Mouse (Mus musculus): ENCODE data around the gene Pagr1a. TPM values are rescaled to one million over a fixed set of nuclear protein-coding genes. Genes with fewer than 3 reads are reported as not detected.

The Pagr1a gene
- polyA plus RNA-seq, 1 experiment, result 105 TPM

GRCm38 (mm10) chr7:127020031-127020430 is 2.9 kb upstream of the Pagr1a start:
- no peak for TF ChIP-seq CTCF (IDR thresholded peaks at IDR 0.05; ENCODE audit: borderline replicate concordance, insufficient read depth, low read depth, low read length)
- 0 out of 2 replicates have a peak, but pooled peaks have one; percentile 14 for TF ChIP-seq POLR2A (IDR thresholded peaks at IDR 0.05; ENCODE audit: borderline replicate concordance, insufficient read depth, low read length)
- peaks cover 31% of the 10 kb centered on the region for H3K4me1 ChIP-seq (ENCODE audit: control insufficient read depth, insufficient read depth, low read length)
- H3K27ac ChIP-seq (ENCODE audit: insufficient read depth, low read length), result peak overlapping the region; percentile 91
- peak; percentile 64 to 68 for DNase-seq
- peak overlapping the region; percentile 80 for H3K4me3 ChIP-seq (replicated peaks; ENCODE audit: insufficient read depth, low read depth, low read length)
- 6% methylated on average over 3 of the region's 3 CpGs for WGBS
- no peaks in the 10 kb centered on the region for H3K27me3 ChIP-seq (ENCODE audit: control insufficient read depth, insufficient read depth, low read length)

GRCm38 (mm10) chr7:127019306-127019960 is 2.3 kb upstream of the Pagr1a start:
- WGBS, result 8% methylated on average over 14 of the region's 14 CpGs
- no peak for TF ChIP-seq POLR2A (IDR thresholded peaks at IDR 0.05; ENCODE audit: borderline replicate concordance, insufficient read depth, low read length)
- TF ChIP-seq CTCF (IDR thresholded peaks at IDR 0.05; ENCODE audit: borderline replicate concordance, insufficient read depth, low read depth, low read length), result no peak
- peak overlapping the region; percentile 91 for H3K27ac ChIP-seq (ENCODE audit: insufficient read depth, low read length)
- peaks cover 33% of the 10 kb centered on the region for H3K4me1 ChIP-seq (ENCODE audit: control insufficient read depth, insufficient read depth, low read length)
- DNase-seq, result no peak
- H3K4me3 ChIP-seq (replicated peaks; ENCODE audit: insufficient read depth, low read depth, low read length), result peak overlapping the region; percentile 80
- H3K27me3 ChIP-seq (ENCODE audit: control insufficient read depth, insufficient read depth, low read length), result no peaks in the 10 kb centered on the region

- TF ChIP-seq CTCF (IDR thresholded peaks at IDR 0.05; ENCODE audit: borderline replicate concordance, insufficient read depth, low read depth, low read length) (no peak), POLR2A (IDR thresholded peaks at IDR 0.05; ENCODE audit: borderline replicate concordance, insufficient read depth, low read length) (no peak)
- 39% methylated on average over 15 of the region's 15 CpGs for WGBS
- Histone ChIP-seq H3K27me3 (ENCODE audit: control insufficient read depth, insufficient read depth, low read length) (no peaks in the 10 kb centered on the region), H3K4me1 (ENCODE audit: control insufficient read depth, insufficient read depth, low read length) (peaks cover 30% of the 10 kb centered on the region), H3K4me3 (replicated peaks; ENCODE audit: insufficient read depth, low read depth, low read length) (peak overlapping the region; percentile 80), H3K27ac (ENCODE audit: insufficient read depth, low read length) (peak overlapping the region; percentile 91)
- DNase-seq, result peak; percentile 38 to 59
Measured at GRCm38 (mm10) chr7:127018416-127019305, 1.5 kb upstream of the Pagr1a start.

- peak in 1 of 2 experiments; percentile 50 for DNase-seq
- H3K27ac ChIP-seq (ENCODE audit: insufficient read depth, low read length), result peak overlapping the region; percentile 91
- 22% methylated on average over 6 of the region's 6 CpGs for WGBS
- TF ChIP-seq POLR2A (IDR thresholded peaks at IDR 0.05; ENCODE audit: borderline replicate concordance, insufficient read depth, low read length), result no peak
- H3K4me1 ChIP-seq (ENCODE audit: control insufficient read depth, insufficient read depth, low read length), result peaks cover 27% of the 10 kb centered on the region
- H3K4me3 ChIP-seq (replicated peaks; ENCODE audit: insufficient read depth, low read depth, low read length), result peak overlapping the region; percentile 80
- H3K27me3 ChIP-seq (ENCODE audit: control insufficient read depth, insufficient read depth, low read length), result no peaks in the 10 kb centered on the region
Measured at GRCm38 (mm10) chr7:127017950-127018345, 796 bp upstream of the Pagr1a start.

GRCm38 (mm10) chr7:127016486-127016938 is 640 bp downstream of the Pagr1a start:
- DNase-seq, result peak in 1 of 2 experiments; percentile 76
- TF ChIP-seq CTCF (IDR thresholded peaks at IDR 0.05; ENCODE audit: borderline replicate concordance, insufficient read depth, low read depth, low read length) (no peak), POLR2A (IDR thresholded peaks at IDR 0.05; ENCODE audit: borderline replicate concordance, insufficient read depth, low read length) (peak; percentile 49)
- WGBS, result under 1% methylated on average over 22 of the region's 22 CpGs
- Histone ChIP-seq H3K27me3 (ENCODE audit: control insufficient read depth, insufficient read depth, low read length) (no peaks in the 10 kb centered on the region), H3K27ac (ENCODE audit: insufficient read depth, low read length) (peak overlapping the region; percentile 98), H3K4me3 (replicated peaks; ENCODE audit: insufficient read depth, low read depth, low read length) (peak overlapping the region; percentile 93), H3K4me1 (ENCODE audit: control insufficient read depth, insufficient read depth, low read length) (peaks cover 26% of the 10 kb centered on the region)

- TF ChIP-seq CTCF (IDR thresholded peaks at IDR 0.05; ENCODE audit: borderline replicate concordance, insufficient read depth, low read depth, low read length) (no peak), POLR2A (IDR thresholded peaks at IDR 0.05; ENCODE audit: borderline replicate concordance, insufficient read depth, low read length) (no peak)
- H3K4me1 ChIP-seq (ENCODE audit: control insufficient read depth, insufficient read depth, low read length), result peaks cover 25% of the 10 kb centered on the region
Measured at GRCm38 (mm10) chr7:127016481-127016485, 869 bp downstream of the Pagr1a start, which contains the start of gene Pagr1b. Gene Pagr1b (minus strand): TSS chr7:127016484.

GRCm38 (mm10) chr7:127016081-127016480 is 1.1 kb downstream of the Pagr1a start:
- 2% methylated on average over 10 of the region's 10 CpGs for WGBS
- no peak for TF ChIP-seq CTCF (IDR thresholded peaks at IDR 0.05; ENCODE audit: borderline replicate concordance, insufficient read depth, low read depth, low read length)
- TF ChIP-seq POLR2A (IDR thresholded peaks at IDR 0.05; ENCODE audit: borderline replicate concordance, insufficient read depth, low read length), result peak; percentile 23; the same call in 1 of the 2 replicates
- Histone ChIP-seq H3K27me3 (ENCODE audit: control insufficient read depth, insufficient read depth, low read length) (no peaks in the 10 kb centered on the region), H3K27ac (ENCODE audit: insufficient read depth, low read length) (peak overlapping the region; percentile 98), H3K4me3 (replicated peaks; ENCODE audit: insufficient read depth, low read depth, low read length) (peak overlapping the region; percentile 93), H3K4me1 (ENCODE audit: control insufficient read depth, insufficient read depth, low read length) (peaks cover 25% of the 10 kb centered on the region)
- peak; percentile 72 to 82 for DNase-seq

More at GRCm38 (mm10) chr7:127016481-127016485, 869 bp downstream of the Pagr1a start, which contains the start of gene Pagr1b:
- peak within 1 kb of the TSS; percentile 98 for H3K27ac ChIP-seq (ENCODE audit: insufficient read depth, low read length)
- H3K27me3 ChIP-seq (ENCODE audit: control insufficient read depth, insufficient read depth, low read length), result no peaks in the 10 kb centered on the region
- no peak for DNase-seq
- H3K4me3 ChIP-seq (replicated peaks; ENCODE audit: insufficient read depth, low read depth, low read length), result peak within 1 kb of the TSS; percentile 93

- H3K27me3 ChIP-seq (ENCODE audit: control insufficient read depth, insufficient read depth, low read length), result no peaks in the 10 kb centered on the region
- no peak overlapping the region for H3K27ac ChIP-seq (ENCODE audit: insufficient read depth, low read length)
- peaks cover 29% of the 10 kb centered on the region for H3K4me1 ChIP-seq (ENCODE audit: control insufficient read depth, insufficient read depth, low read length)
- WGBS, result 91% methylated on average over 12 of the region's 12 CpGs
- peak in 1 of 2 experiments; percentile 26 for DNase-seq
- TF ChIP-seq POLR2A (IDR thresholded peaks at IDR 0.05; ENCODE audit: borderline replicate concordance, insufficient read depth, low read length), result no peak
- no peak for TF ChIP-seq CTCF (IDR thresholded peaks at IDR 0.05; ENCODE audit: borderline replicate concordance, insufficient read depth, low read depth, low read length)
- H3K4me3 ChIP-seq (replicated peaks; ENCODE audit: insufficient read depth, low read depth, low read length), result no peak overlapping the region
Measured at GRCm38 (mm10) chr7:127014993-127015392, 2.2 kb downstream of the Pagr1a start.
